Mouse (Mus musculus): ENCODE measurements around the gene Top3a. TPM values are rescaled to one million over a fixed set of nuclear protein-coding genes. Genes with fewer than 3 reads are reported as not detected.

Top3a gene
- polyA plus RNA-seq, 1 experiment from 2014 or later = 28.1 TPM

GRCm38 (mm10) chr11:60769322-60769721, 7.8 kb downstream of the Top3a start:
- H3K9me3 ChIP-seq = no peaks in the 10 kb centered on the region
- no peaks in the 10 kb centered on the region for H3K27me3 ChIP-seq (replicated peaks; ENCODE audit: low read depth, poor library complexity, severe bottlenecking)
- no peak overlapping the region for H3K4me3 ChIP-seq
- 87% methylated on average over 2 of the region's 2 CpGs for WGBS
- DNase-seq (ENCODE audit: low spot score) = no peak
- H3K4me1 ChIP-seq = peaks cover 3% of the 10 kb centered on the region; the same call in 1 of the 2 replicates
- H3K27ac ChIP-seq (replicated peaks) = no peak overlapping the region
- H3K36me3 ChIP-seq (replicated peaks) = peaks cover 22% of the 10 kb centered on the region

- 87% methylated on average over 4 of the region's 4 CpGs for WGBS
- no peak for DNase-seq (ENCODE audit: low spot score)
- Histone ChIP-seq H3K27ac (replicated peaks) (no peak overlapping the region), H3K4me1 (no peaks in the 10 kb centered on the region), H3K9me3 (no peaks in the 10 kb centered on the region), H3K4me3 (no peak overlapping the region), H3K27me3 (replicated peaks; ENCODE audit: low read depth, poor library complexity, severe bottlenecking) (no peaks in the 10 kb centered on the region), H3K36me3 (replicated peaks) (peaks cover 35% of the 10 kb centered on the region)
Measured at GRCm38 (mm10) chr11:60766969-60767368, 10.2 kb downstream of the Top3a start.

- Histone ChIP-seq H3K27ac (replicated peaks) (no peak overlapping the region), H3K4me3 (no peak overlapping the region), H3K36me3 (replicated peaks) (peaks cover 85% of the 10 kb centered on the region), H3K27me3 (replicated peaks; ENCODE audit: low read depth, poor library complexity, severe bottlenecking) (no peaks in the 10 kb centered on the region), H3K9me3 (no peaks in the 10 kb centered on the region), H3K4me1 (no peaks in the 10 kb centered on the region)
- 91% methylated on average over 3 of the region's 3 CpGs for WGBS
- no peak for DNase-seq (ENCODE audit: low spot score)
Measured at GRCm38 (mm10) chr11:60761681-60762080, 15.5 kb downstream of the Top3a start.

- H3K27me3 ChIP-seq (replicated peaks; ENCODE audit: low read depth, poor library complexity, severe bottlenecking) = no peaks in the 10 kb centered on the region
- H3K9me3 ChIP-seq = no peaks in the 10 kb centered on the region
- no peak overlapping the region for H3K27ac ChIP-seq (replicated peaks)
- no peaks in the 10 kb centered on the region for H3K4me1 ChIP-seq
- H3K36me3 ChIP-seq (replicated peaks) = peaks cover 97% of the 10 kb centered on the region
- DNase-seq (ENCODE audit: low spot score) = no peak
- no peak overlapping the region for H3K4me3 ChIP-seq
- WGBS = 95% methylated on average over 7 of the region's 7 CpGs
Measured at GRCm38 (mm10) chr11:60755570-60755969, 21.6 kb downstream of the Top3a start.

- Histone ChIP-seq H3K9me3 (no peaks in the 10 kb centered on the region), H3K27ac (replicated peaks) (no peak overlapping the region), H3K27me3 (replicated peaks; ENCODE audit: low read depth, poor library complexity, severe bottlenecking) (no peaks in the 10 kb centered on the region), H3K36me3 (replicated peaks) (peaks cover 74% of the 10 kb centered on the region), H3K4me3 (no peak overlapping the region), H3K4me1 (no peaks in the 10 kb centered on the region)
- DNase-seq (ENCODE audit: low spot score) = no peak
- WGBS = 88% methylated on average over 3 of the region's 3 CpGs
Measured at GRCm38 (mm10) chr11:60740321-60740720, 36.8 kb downstream of the Top3a start.

GRCm38 (mm10) chr11:60737450-60737849, 39.7 kb downstream of the Top3a start:
- Histone ChIP-seq H3K4me3 (no peak overlapping the region), H3K27ac (replicated peaks) (no peak overlapping the region), H3K9me3 (no peaks in the 10 kb centered on the region), H3K36me3 (replicated peaks) (peaks cover 69% of the 10 kb centered on the region), H3K4me1 (no peaks in the 10 kb centered on the region), H3K27me3 (replicated peaks; ENCODE audit: low read depth, poor library complexity, severe bottlenecking) (no peaks in the 10 kb centered on the region)
- DNase-seq (ENCODE audit: low spot score) = no peak

GRCm38 (mm10) chr11:60736491-60736890, 40.7 kb downstream of the Top3a start:
- Histone ChIP-seq H3K27ac (replicated peaks) (no peak overlapping the region), H3K36me3 (replicated peaks) (peaks cover 68% of the 10 kb centered on the region), H3K4me3 (no peak overlapping the region), H3K27me3 (replicated peaks; ENCODE audit: low read depth, poor library complexity, severe bottlenecking) (no peaks in the 10 kb centered on the region), H3K9me3 (no peaks in the 10 kb centered on the region), H3K4me1 (no peaks in the 10 kb centered on the region)
- no peak for DNase-seq (ENCODE audit: low spot score)
- 86% methylated on average over 3 of the region's 3 CpGs for WGBS

- 80% methylated on average over 5 of the region's 5 CpGs for WGBS
- peaks cover 68% of the 10 kb centered on the region for H3K36me3 ChIP-seq (replicated peaks)
- no peaks in the 10 kb centered on the region for H3K27me3 ChIP-seq (replicated peaks; ENCODE audit: low read depth, poor library complexity, severe bottlenecking)
Measured at GRCm38 (mm10) chr11:60735191-60735590, 42.0 kb downstream of the Top3a start.

GRCm38 (mm10) chr11:60734206-60734605, 43.0 kb downstream of the Top3a start:
- no peak for DNase-seq (ENCODE audit: low spot score)
- H3K9me3 ChIP-seq = no peaks in the 10 kb centered on the region
- no peaks in the 10 kb centered on the region for H3K27me3 ChIP-seq (replicated peaks; ENCODE audit: low read depth, poor library complexity, severe bottlenecking)
- H3K27ac ChIP-seq (replicated peaks) = no peak overlapping the region
- H3K4me1 ChIP-seq = peaks cover 5% of the 10 kb centered on the region
- peaks cover 59% of the 10 kb centered on the region for H3K36me3 ChIP-seq (replicated peaks)
- no peak overlapping the region for H3K4me3 ChIP-seq
- 88% methylated on average over 2 of the region's 2 CpGs for WGBS

More at GRCm38 (mm10) chr11:60735191-60735590, 42.0 kb downstream of the Top3a start:
- no peak for DNase-seq (ENCODE audit: low spot score)
- no peak overlapping the region for H3K27ac ChIP-seq (replicated peaks)
- no peak overlapping the region for H3K4me3 ChIP-seq
- no peaks in the 10 kb centered on the region for H3K9me3 ChIP-seq
- no peaks in the 10 kb centered on the region for H3K4me1 ChIP-seq

- Histone ChIP-seq H3K4me1 (peaks cover 32% of the 10 kb centered on the region), H3K9me3 (no peaks in the 10 kb centered on the region), H3K36me3 (replicated peaks) (peaks cover 46% of the 10 kb centered on the region), H3K4me3 (no peak overlapping the region; the same call in 1 of the 2 replicates), H3K27me3 (replicated peaks; ENCODE audit: low read depth, poor library complexity, severe bottlenecking) (no peaks in the 10 kb centered on the region), H3K27ac (replicated peaks) (no peak overlapping the region; the same call in 1 of the 2 replicates)
- WGBS = 91% methylated on average over 14 of the region's 14 CpGs
- DNase-seq (ENCODE audit: low spot score) = no peak
Measured at GRCm38 (mm10) chr11:60731251-60731650, 45.9 kb downstream of the Top3a start.

- Histone ChIP-seq H3K9me3 (no peaks in the 10 kb centered on the region), H3K4me1 (peaks cover 35% of the 10 kb centered on the region), H3K27ac (replicated peaks) (no peak overlapping the region), H3K36me3 (replicated peaks) (peaks cover 50% of the 10 kb centered on the region), H3K27me3 (replicated peaks; ENCODE audit: low read depth, poor library complexity, severe bottlenecking) (no peaks in the 10 kb centered on the region), H3K4me3 (no peak overlapping the region)
- DNase-seq (ENCODE audit: low spot score) = no peak
- WGBS = 89% methylated on average over 9 of the region's 9 CpGs
Measured at GRCm38 (mm10) chr11:60730169-60730568, 47.0 kb downstream of the Top3a start.

GRCm38 (mm10) chr11:60729217-60729641, 47.9 kb downstream of the Top3a start:
- Histone ChIP-seq H3K4me3 (peak overlapping the region; percentile 91), H3K36me3 (replicated peaks) (peaks cover 54% of the 10 kb centered on the region), H3K27ac (replicated peaks) (0 out of 2 replicates have a peak overlapping the region, but pooled peaks have one; percentile 91), H3K4me1 (peaks cover 35% of the 10 kb centered on the region), H3K27me3 (replicated peaks; ENCODE audit: low read depth, poor library complexity, severe bottlenecking) (no peaks in the 10 kb centered on the region), H3K9me3 (no peaks in the 10 kb centered on the region)
- DNase-seq (ENCODE audit: low spot score) = no peak
- 80% methylated on average over 6 of the region's 6 CpGs for WGBS

- Histone ChIP-seq H3K27ac (replicated peaks) (peak within 1 kb of the TSS; percentile 91), H3K4me1 (peaks cover 35% of the 10 kb centered on the region), H3K36me3 (replicated peaks) (peaks cover 54% of the 10 kb centered on the region), H3K4me3 (peak within 1 kb of the TSS; percentile 91), H3K27me3 (replicated peaks; ENCODE audit: low read depth, poor library complexity, severe bottlenecking) (no peaks in the 10 kb centered on the region), H3K9me3 (no peaks in the 10 kb centered on the region)
- DNase-seq (ENCODE audit: low spot score) = peak; percentile 94
- under 1% methylated on average over 44 of the region's 44 CpGs for WGBS
Measured at GRCm38 (mm10) chr11:60728260-60728761, 48.9 kb downstream of the Top3a start, which contains the start of gene Mief2. Gene Mief2, plus strand, starts transcription at chr11:60728398.
